Mouse (Mus musculus) gonadal fat pad, adult 2 months (tissue): ENCODE measurements around the gene Avp. TPM values are rescaled to one million over a fixed set of nuclear protein-coding genes. Genes with fewer than 3 reads are reported as not detected.
"Not testable (repeated sequence)": the region's sequence is repeated elsewhere in the genome, so short reads cannot be mapped to it uniquely, and the experiment has no call there.

Source experiments
- DNase-seq: peaks from one replicate; pipeline ENCODE4 v3.0.0-alpha.2; 2012; ENCODE audit warnings: low read depth
- polyA plus RNA-seq: library from polyadenylated mRNA; depleted of rRNA; stranded (reverse); fragments of >200 nt; gene quantifications from 2 replicates; pipeline ENCODE4 v1.2.3, GENCODE M21; 2012; rRNA removed

Avp gene
- not detected in 2 replicates for polyA plus RNA-seq

- no peak for DNase-seq
These were observed at the start of gene Avp for GRCm38 (mm10) chr2:130582552-130582951. TSS of gene Avp (minus strand) at chr2:130582554.

- peak; percentile 37 for DNase-seq
These were observed 47.5 kb upstream of the Avp start, which contains the start of the genes Fastkd5 and Ubox5 for GRCm38 (mm10) chr2:130629839-130630203. TSS of gene Fastkd5 (minus strand) at chr2:130630027. TSS of gene Ubox5 (minus strand) at chr2:130630038.

- DNase-seq, result no peak
These were observed 46.9 kb upstream of the Avp start for GRCm38 (mm10) chr2:130629080-130629838.

- DNase-seq, result no peak
These were observed 46.1 kb upstream of the Avp start for GRCm38 (mm10) chr2:130628424-130628823.

GRCm38 (mm10) chr2:130618972-130619371, 36.6 kb upstream of the Avp start:
- DNase-seq, result no peak

- DNase-seq, result no peak
These were observed 30.7 kb upstream of the Avp start for GRCm38 (mm10) chr2:130613091-130613490.

- no peak for DNase-seq
These were observed 19.8 kb upstream of the Avp start for GRCm38 (mm10) chr2:130602195-130602594.

- DNase-seq, result no peak
These were observed 16.0 kb upstream of the Avp start for GRCm38 (mm10) chr2:130598399-130598798.

GRCm38 (mm10) chr2:130597601-130598010, 15.3 kb upstream of the Avp start:
- DNase-seq, result no peak

GRCm38 (mm10) chr2:130595596-130595995, 13.2 kb upstream of the Avp start:
- no peak for DNase-seq

- no peak for DNase-seq
These were observed 8.7 kb upstream of the Avp start for GRCm38 (mm10) chr2:130591016-130591415.

GRCm38 (mm10) chr2:130589761-130590160, 7.4 kb upstream of the Avp start:
- no peak for DNase-seq

- no peak for DNase-seq
These were observed 6.8 kb upstream of the Avp start for GRCm38 (mm10) chr2:130589157-130589556.

GRCm38 (mm10) chr2:130588373-130588772, 6.0 kb upstream of the Avp start:
- no peak for DNase-seq

- DNase-seq, result no peak
These were observed 3.7 kb upstream of the Avp start for GRCm38 (mm10) chr2:130586016-130586415.

- no peak for DNase-seq
These were observed 1.7 kb upstream of the Avp start for GRCm38 (mm10) chr2:130583902-130584560.

GRCm38 (mm10) chr2:130581201-130581600, 1.2 kb downstream of the Avp start:
- DNase-seq, result no peak

- no peak for DNase-seq
These were observed 2.6 kb downstream of the Avp start for GRCm38 (mm10) chr2:130579791-130580190.

- DNase-seq, result no peak
These were observed 4.2 kb downstream of the Avp start for GRCm38 (mm10) chr2:130578148-130578547.

GRCm38 (mm10) chr2:130577632-130578031, 4.7 kb downstream of the Avp start:
- no peak for DNase-seq

- no peak for DNase-seq
These were observed 5.3 kb downstream of the Avp start for GRCm38 (mm10) chr2:130577021-130577420.

- DNase-seq, result not testable (repeated sequence)
These were observed 5.8 kb downstream of the Avp start for GRCm38 (mm10) chr2:130576564-130576963.

- no peak for DNase-seq
These were observed 6.5 kb downstream of the Avp start, which contains the start of gene Oxt for GRCm38 (mm10) chr2:130575873-130576272. TSS of gene Oxt (plus strand) at chr2:130576173.
